Comparison of ENCODE assay signal across 8 mouse cellular contexts in the genomic region with DNA sequence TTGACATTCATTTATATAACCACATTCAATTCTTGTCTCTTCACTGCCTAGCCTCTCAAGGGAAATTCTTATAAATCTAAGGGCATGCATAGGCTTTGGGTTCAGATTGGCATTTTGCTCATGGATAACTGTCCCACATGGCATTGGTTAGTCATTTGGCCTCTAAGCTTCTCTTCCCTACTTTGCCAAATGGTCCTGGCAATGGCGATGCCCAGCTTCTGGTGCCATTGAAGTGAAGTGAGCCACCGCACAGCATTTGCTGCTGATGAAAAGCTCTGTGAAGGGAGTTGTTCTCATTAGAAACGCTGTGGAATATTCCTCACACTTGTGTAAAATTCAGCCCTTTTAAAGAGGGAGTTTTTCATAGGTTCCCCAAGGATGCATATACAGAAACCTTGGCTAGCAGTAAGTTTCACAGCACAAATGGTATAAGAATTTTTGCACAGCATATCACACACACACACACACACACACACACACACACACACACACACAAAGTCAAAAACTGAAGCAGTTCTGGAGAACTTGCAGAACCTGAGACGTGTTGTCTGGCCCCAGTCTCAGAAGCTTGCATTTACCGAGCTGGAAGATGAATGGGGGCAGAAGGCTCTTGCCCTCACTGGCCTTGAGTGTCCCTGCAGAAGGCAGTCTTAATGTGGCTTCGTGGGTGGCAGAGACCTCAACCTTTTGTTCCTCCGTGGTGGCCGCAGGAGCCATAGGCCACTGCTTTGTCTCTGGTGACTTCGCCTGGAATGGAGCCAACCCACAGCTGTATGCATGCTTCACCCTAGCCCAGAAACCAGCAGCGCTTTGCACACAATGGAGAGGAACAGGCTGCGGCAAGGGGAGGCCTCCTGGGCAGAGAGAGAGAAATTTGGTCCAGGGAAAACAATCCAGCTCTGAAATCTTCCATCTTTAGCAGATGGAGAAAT. TPM values are rescaled to one million over a fixed set of nuclear protein-coding genes. Genes with fewer than 3 reads are reported as not detected.
A peak's percentile ranks its signal among the peaks of the same experiment; 100 is the strongest.
DNase-seq lines count a peak whose midpoint lies in the region; ATAC-seq and TF ChIP-seq lines count a peak whose summit lies in the region.

No protein-coding gene starts in this region.

- DNase-seq in lung, adult 2 months = no peak
- DNase-seq in embryo, embryonic 10 days (ENCODE audit: low spot score) = peak; percentile 76
- DNase-seq in hindbrain, embryonic 11.5 days (ENCODE audit: low spot score) = peak; percentile 69
- DNase-seq in spleen, adult 12 weeks (ENCODE audit: low spot score) = no peak
- DNase-seq in frontal cortex, adult 2 months (ENCODE audit: extremely low spot score in 1 of 2, low spot score in 1 of 2) = no peak

- H3K4me2 ChIP-seq in lung, embryonic 15.5 days = no peak overlapping the region
- no peak overlapping the region for H3K4me2 ChIP-seq in hindbrain, embryonic 11.5 days (replicated peaks; ENCODE audit: low read depth, low read length)
- no peak overlapping the region for H3K4me2 ChIP-seq in lung, embryonic 16.5 days (ENCODE audit: low read depth, low read length)
- H3K4me2 ChIP-seq in stomach, embryonic 15.5 days = no peak overlapping the region

- H3K9ac ChIP-seq in lung, embryonic 15.5 days = no peak overlapping the region
- no peak overlapping the region for H3K9ac ChIP-seq in hindbrain, embryonic 11.5 days (ENCODE audit: low read depth, low read length)
- H3K9ac ChIP-seq in lung, embryonic 16.5 days (ENCODE audit: low read length) = no peak overlapping the region
- H3K9ac ChIP-seq in stomach, embryonic 15.5 days = no peak overlapping the region

- no peaks in the 10 kb centered on the region for H3K36me3 ChIP-seq in lung, embryonic 15.5 days
- H3K36me3 ChIP-seq in hindbrain, embryonic 11.5 days (ENCODE audit: control insufficient read depth, insufficient read depth, low read length) = no peaks in the 10 kb centered on the region
- H3K36me3 ChIP-seq in lung, embryonic 16.5 days (ENCODE audit: control insufficient read depth, insufficient read depth, low read length) = no peaks in the 10 kb centered on the region
- no peaks in the 10 kb centered on the region for H3K36me3 ChIP-seq in stomach, embryonic 15.5 days

- no peak for TF ChIP-seq CTCF in lung, adult 2 months (IDR thresholded peaks at IDR 0.05; ENCODE audit: insufficient read depth, low read length)

- no peaks in the 10 kb centered on the region for H3K9me3 ChIP-seq in lung, embryonic 15.5 days
- no peaks in the 10 kb centered on the region for H3K9me3 ChIP-seq in hindbrain, embryonic 11.5 days (ENCODE audit: control insufficient read depth, low read length)
- no peaks in the 10 kb centered on the region for H3K9me3 ChIP-seq in lung, embryonic 16.5 days (ENCODE audit: control insufficient read depth, low read length)
- H3K9me3 ChIP-seq in stomach, embryonic 15.5 days = no peaks in the 10 kb centered on the region

- peaks cover 32% of the 10 kb centered on the region for H3K4me1 ChIP-seq in lung, embryonic 15.5 days
- H3K4me1 ChIP-seq in lung, adult 2 months (ENCODE audit: control insufficient read depth, insufficient read depth, low read length) = no peaks in the 10 kb centered on the region
- 0 out of 2 replicates have a peak, but pooled peaks cover 3% of the 10 kb centered on the region for H3K4me1 ChIP-seq in hindbrain, embryonic 11.5 days (replicated peaks; ENCODE audit: control insufficient read depth, insufficient read depth, low read length)
- peaks cover 15% of the 10 kb centered on the region for H3K4me1 ChIP-seq in lung, embryonic 16.5 days (replicated peaks; ENCODE audit: control insufficient read depth, insufficient read depth, low read length)
- H3K4me1 ChIP-seq in stomach, embryonic 15.5 days = peaks cover 18% of the 10 kb centered on the region; the same call in 1 of the 2 replicates

- H3K4me3 ChIP-seq in lung, embryonic 15.5 days = no peak overlapping the region
- H3K4me3 ChIP-seq in lung, adult 2 months (replicated peaks; ENCODE audit: extremely low read depth, low read depth, low read length) = no peak overlapping the region
- no peak overlapping the region for H3K4me3 ChIP-seq in hindbrain, embryonic 11.5 days (ENCODE audit: low read depth, low read length)
- H3K4me3 ChIP-seq in lung, embryonic 16.5 days (ENCODE audit: low read length) = no peak overlapping the region
- H3K4me3 ChIP-seq in stomach, embryonic 15.5 days (replicated peaks) = no peak overlapping the region

- peak overlapping the region; percentile 89 for H3K27ac ChIP-seq in lung, embryonic 15.5 days
- H3K27ac ChIP-seq in hindbrain, embryonic 11.5 days (ENCODE audit: low read depth, low read length) = no peak overlapping the region
- H3K27ac ChIP-seq in lung, embryonic 16.5 days (ENCODE audit: low read length) = peak overlapping the region; percentile 85
- H3K27ac ChIP-seq in stomach, embryonic 15.5 days = peak overlapping the region; percentile 66; the same call in 1 of the 2 replicates

- ATAC-seq in lung, embryonic 15.5 days (ENCODE audit: borderline replicate concordance, extremely low read depth, low FRiP score, low TSS enrichment) = peak; percentile 89
- ATAC-seq in hindbrain, embryonic 11.5 days (ENCODE audit: low FRiP score) = peak; percentile 75
- ATAC-seq in lung, embryonic 16.5 days (ENCODE audit: low read depth) = peak; percentile 92
- no peak; the same call in 1 of the 2 replicates for ATAC-seq in stomach, embryonic 15.5 days (ENCODE audit: insufficient read depth, low FRiP score, low read depth)

- TF ChIP-seq POLR2A in lung, adult 2 months (IDR thresholded peaks at IDR 0.05; ENCODE audit: borderline replicate concordance, extremely low read depth, low read depth, low read length) = no peak

- no peaks in the 10 kb centered on the region for H3K27me3 ChIP-seq in lung, embryonic 15.5 days
- no peaks in the 10 kb centered on the region for H3K27me3 ChIP-seq in hindbrain, embryonic 11.5 days (ENCODE audit: control insufficient read depth, insufficient read depth, low read length)
- no peaks in the 10 kb centered on the region for H3K27me3 ChIP-seq in lung, embryonic 16.5 days (ENCODE audit: control insufficient read depth, insufficient read depth, low read depth, low read length)
- no peaks in the 10 kb centered on the region for H3K27me3 ChIP-seq in stomach, embryonic 15.5 days (replicated peaks)

- WGBS in lung, embryonic 15.5 days = 35% methylated on average over 11 of the region's 11 CpGs
- WGBS in lung, adult 2 months = 43% methylated on average over 11 of the region's 11 CpGs
- WGBS in hindbrain, embryonic 11.5 days = 23% methylated on average over 11 of the region's 11 CpGs
- WGBS in lung, embryonic 16.5 days = 37% methylated on average over 11 of the region's 11 CpGs
- 36% methylated on average over 11 of the region's 11 CpGs for WGBS in stomach, embryonic 15.5 days

RNA-seq across cellular contexts. Expression of a gene that starts 21.8 kb away (rescaled TPM):
- polyA plus RNA-seq in lung, embryonic 15.5 days (2015; fragmentation: Nextera tagmentation; extraction: Ambion mirVana) = 80.4 and 80.7 TPM in 2 replicates
- 56.3 and 80.9 TPM in 2 replicates for polyA plus RNA-seq in lung, adult 2 months (2012; rRNA removed)
- 12.4 and 13.3 TPM in 2 replicates for polyA plus RNA-seq in hindbrain, embryonic 11.5 days (2014; fragmentation: Nextera tagmentation; extraction: Ambion mirVana)
- 83.8 and 84.9 TPM in 2 replicates for polyA plus RNA-seq in lung, embryonic 16.5 days (2015; fragmentation: Nextera tagmentation; extraction: Ambion mirVana)
- 49.2 and 52.1 TPM in 2 replicates for polyA plus RNA-seq in stomach, embryonic 15.5 days (2015; fragmentation: Nextera tagmentation; extraction: Ambion mirVana)
- 11.0 and 14.8 TPM in 2 replicates for polyA plus RNA-seq in frontal cortex, adult 2 months (2012; rRNA removed)

RNA-seq across cellular contexts. Expression of a gene that starts 23.1 kb away (rescaled TPM):
- polyA plus RNA-seq in lung, embryonic 15.5 days (2015; fragmentation: Nextera tagmentation; extraction: Ambion mirVana) = not detected in 2 replicates
- polyA plus RNA-seq in lung, adult 2 months (2012; rRNA removed) = not detected in 2 replicates
- not detected in 2 replicates for polyA plus RNA-seq in hindbrain, embryonic 11.5 days (2014; fragmentation: Nextera tagmentation; extraction: Ambion mirVana)
- polyA plus RNA-seq in lung, embryonic 16.5 days (2015; fragmentation: Nextera tagmentation; extraction: Ambion mirVana) = not detected in 2 replicates
- polyA plus RNA-seq in stomach, embryonic 15.5 days (2015; fragmentation: Nextera tagmentation; extraction: Ambion mirVana) = not detected in 2 replicates
- not detected in 2 replicates for polyA plus RNA-seq in frontal cortex, adult 2 months (2012; rRNA removed)

Comparison
In these comparisons a context has a peak if more than half of its experiments do, and no peak if none do; other contexts are left out.
1. DNase-seq: peak in embryo, embryonic 10 days (single experiment) and hindbrain, embryonic 11.5 days (single experiment); none in lung, adult 2 months (single experiment), spleen, adult 12 weeks (single experiment) and frontal cortex, adult 2 months (0 of 2).